Mouse (Mus musculus) retina, adult 2 months (tissue): ENCODE measurements around the gene Kpna3.

Experiments used
- DNase-seq: peaks from one replicate; pipeline ENCODE4 v3.0.0-alpha.2; 2012; ENCODE audit warnings: low read depth, low spot score

Gene Kpna3

GRCm38 (mm10) chr14:61320765-61321164, 118.9 kb downstream of the Kpna3 start:
- DNase-seq = no peak

DNA sequence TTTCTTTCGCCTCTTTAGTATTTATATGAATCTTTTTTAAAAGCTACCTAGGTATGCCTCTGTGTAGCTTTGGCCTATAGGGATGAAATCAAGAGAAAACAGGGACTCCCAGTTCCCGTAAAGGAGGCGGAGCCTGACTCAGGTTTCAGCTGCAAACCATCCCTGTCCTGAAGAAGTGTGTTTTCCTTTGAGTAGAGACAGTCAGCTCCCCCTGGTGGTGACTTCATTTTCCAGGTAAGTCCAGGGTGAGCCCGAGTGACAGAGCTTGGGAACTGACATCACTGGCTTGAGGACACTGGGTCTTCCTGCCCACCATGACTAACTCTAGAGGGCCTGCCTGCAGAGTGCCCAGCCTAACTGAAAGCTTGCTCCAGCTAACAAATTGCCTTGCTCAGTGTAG, 122.8 kb downstream of the Kpna3 start:
- DNase-seq = peak; percentile 49
